Mouse (Mus musculus): Measurements from ENCODE around the gene Scn3a. TPM values are rescaled to one million over a fixed set of nuclear protein-coding genes. Genes with fewer than 3 reads are reported as not detected.
A peak's percentile ranks its signal among the peaks of the same experiment; 100 is the strongest.

Scn3a gene
- polyA plus RNA-seq, 1 experiment from 2014 or later, result 3.5 TPM

DNA sequence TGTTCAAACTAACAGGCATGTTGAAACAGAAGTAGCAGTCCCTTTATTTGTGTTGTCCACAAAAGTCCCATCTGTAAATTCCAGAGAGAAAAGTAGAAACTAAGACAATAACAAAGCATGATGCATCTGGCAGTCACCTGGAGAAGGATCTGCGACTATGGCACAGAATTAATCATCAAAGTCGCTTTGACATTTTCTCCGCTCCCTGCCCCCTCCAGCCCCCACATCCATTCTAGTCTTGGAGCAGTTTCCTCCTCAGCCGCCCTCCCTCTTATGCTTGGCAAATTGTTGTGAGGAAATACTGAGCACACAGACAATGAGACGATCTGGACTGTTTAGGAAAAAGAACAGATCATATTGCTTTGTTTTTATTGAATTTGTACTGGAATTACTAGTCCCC, 29.0 kb downstream of the Scn3a start:
- no peak overlapping the region for H3K4me2 ChIP-seq (ENCODE audit: low read depth, low read length)
- DNase-seq (ENCODE audit: low spot score), result no peak
- ATAC-seq (ENCODE audit: low read depth), result no peak
- H3K4me3 ChIP-seq (ENCODE audit: low read depth, low read length), result no peak overlapping the region
- H3K4me1 ChIP-seq (ENCODE audit: control insufficient read depth, insufficient read depth, low read length), result no peaks in the 10 kb centered on the region; the same call in 1 of the 2 replicates
- 39% methylated on average over 5 of the region's 5 CpGs for WGBS
- H3K9me3 ChIP-seq (ENCODE audit: control insufficient read depth, low read length), result no peaks in the 10 kb centered on the region
- no peaks in the 10 kb centered on the region for H3K36me3 ChIP-seq (ENCODE audit: control insufficient read depth, insufficient read depth, low read length)
- no peak overlapping the region for H3K9ac ChIP-seq (ENCODE audit: low read depth, low read length)
- H3K27me3 ChIP-seq (replicated peaks; ENCODE audit: control insufficient read depth, insufficient read depth, low read length), result no peaks in the 10 kb centered on the region
- H3K27ac ChIP-seq (replicated peaks; ENCODE audit: low read depth, low read length), result no peak overlapping the region

DNA sequence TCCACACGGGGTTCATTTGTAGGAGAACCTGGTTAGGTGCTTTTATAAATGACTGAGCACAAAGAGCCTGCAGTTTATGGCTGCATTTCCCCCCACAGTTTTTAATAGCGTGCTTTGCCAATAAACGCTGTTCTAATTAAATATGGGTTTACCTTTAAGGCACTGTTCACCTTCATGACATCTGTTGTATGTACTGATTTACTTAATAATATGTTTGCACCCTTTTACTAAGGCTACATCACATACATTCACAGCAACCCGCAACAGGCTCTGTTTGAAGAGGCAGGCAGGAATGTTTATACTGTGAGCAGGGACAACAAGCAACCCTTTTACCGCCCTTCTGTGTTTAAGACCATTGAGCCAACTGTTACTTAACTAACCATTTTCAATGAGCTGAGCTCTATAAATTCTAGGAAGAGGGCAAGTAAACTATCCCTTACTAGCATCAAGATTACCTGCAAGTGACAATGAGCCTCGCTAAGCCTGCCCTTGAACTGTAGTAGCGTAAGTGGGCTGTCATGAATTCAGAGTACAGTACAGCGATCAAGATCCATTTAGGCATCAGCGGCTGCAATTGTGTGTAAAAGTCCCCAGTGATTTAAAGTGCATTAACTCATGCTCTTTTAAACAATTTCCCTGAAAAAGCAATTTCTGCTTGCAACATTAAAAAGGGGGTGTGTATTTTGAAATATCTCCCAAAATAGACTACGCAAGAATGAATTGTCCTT, 35.1 kb downstream of the Scn3a start:
- no peak overlapping the region for H3K9ac ChIP-seq (ENCODE audit: low read depth, low read length)
- no peak for DNase-seq (ENCODE audit: low spot score)
- WGBS, result 74% methylated on average over 10 of the region's 10 CpGs
- ATAC-seq (ENCODE audit: low read depth), result no peak
- no peak overlapping the region for H3K4me3 ChIP-seq (ENCODE audit: low read depth, low read length)
- H3K9me3 ChIP-seq (ENCODE audit: control insufficient read depth, low read length), result no peaks in the 10 kb centered on the region
- no peaks in the 10 kb centered on the region for H3K27me3 ChIP-seq (replicated peaks; ENCODE audit: control insufficient read depth, insufficient read depth, low read length)
- no peaks in the 10 kb centered on the region for H3K36me3 ChIP-seq (ENCODE audit: control insufficient read depth, insufficient read depth, low read length)
- H3K4me1 ChIP-seq (ENCODE audit: control insufficient read depth, insufficient read depth, low read length), result no peaks in the 10 kb centered on the region
- H3K4me2 ChIP-seq (ENCODE audit: low read depth, low read length), result no peak overlapping the region
- H3K27ac ChIP-seq (replicated peaks; ENCODE audit: low read depth, low read length), result no peak overlapping the region

DNA sequence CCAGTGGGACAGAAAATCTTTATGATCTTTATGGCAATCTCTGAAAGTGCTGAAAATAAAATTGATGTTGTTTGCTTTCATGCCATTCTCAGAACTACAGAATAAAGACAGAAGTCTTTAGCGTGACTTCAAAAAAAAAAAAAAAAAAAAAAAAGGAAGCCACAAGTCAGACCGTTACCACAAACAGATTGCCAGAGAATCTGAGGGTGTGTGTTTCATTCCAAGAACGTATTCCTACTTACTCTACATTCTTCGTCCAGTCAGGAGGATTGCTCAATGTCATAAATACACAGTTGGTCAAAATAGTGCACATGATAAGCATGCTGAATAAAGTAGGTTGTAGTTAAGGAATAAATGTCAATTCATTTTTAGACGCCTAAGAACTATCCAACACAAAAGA, 38.3 kb downstream of the Scn3a start:
- peak; percentile 31 for DNase-seq (ENCODE audit: low spot score)

DNA sequence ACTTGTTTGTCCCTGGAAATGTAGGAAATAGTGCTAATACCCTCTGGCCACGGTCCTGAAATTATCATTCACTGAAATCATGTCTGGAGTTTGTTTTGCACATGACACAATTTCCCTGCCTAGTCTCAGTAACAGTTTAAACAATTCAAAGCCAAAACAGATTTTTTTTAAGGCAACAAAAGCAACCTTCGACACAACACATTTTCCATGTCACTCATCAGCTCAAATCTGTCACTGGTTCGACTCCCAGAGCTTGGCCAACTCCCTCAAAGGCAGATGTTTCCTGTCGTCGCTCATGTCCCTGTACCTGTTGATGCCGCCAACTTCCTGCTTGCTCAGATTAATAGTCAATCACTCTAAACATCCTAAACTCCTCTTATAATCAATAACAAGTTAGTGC, 50.7 kb downstream of the Scn3a start:
- WGBS, result 52% methylated on average over 6 of the region's 6 CpGs

More for the DNA sequence above, 38.3 kb downstream of the Scn3a start:
- 46% methylated on average over 5 of the region's 5 CpGs for WGBS
- H3K4me3 ChIP-seq (ENCODE audit: low read depth, low read length), result no peak overlapping the region
- no peaks in the 10 kb centered on the region for H3K9me3 ChIP-seq (ENCODE audit: control insufficient read depth, low read length)
- ATAC-seq (ENCODE audit: low read depth), result no peak
- H3K4me1 ChIP-seq (ENCODE audit: control insufficient read depth, insufficient read depth, low read length), result no peaks in the 10 kb centered on the region
- no peaks in the 10 kb centered on the region for H3K27me3 ChIP-seq (replicated peaks; ENCODE audit: control insufficient read depth, insufficient read depth, low read length)
- no peak overlapping the region for H3K4me2 ChIP-seq (ENCODE audit: low read depth, low read length)
- H3K36me3 ChIP-seq (ENCODE audit: control insufficient read depth, insufficient read depth, low read length), result no peaks in the 10 kb centered on the region
- no peak overlapping the region for H3K9ac ChIP-seq (ENCODE audit: low read depth, low read length)
- H3K27ac ChIP-seq (replicated peaks; ENCODE audit: low read depth, low read length), result no peak overlapping the region

DNA sequence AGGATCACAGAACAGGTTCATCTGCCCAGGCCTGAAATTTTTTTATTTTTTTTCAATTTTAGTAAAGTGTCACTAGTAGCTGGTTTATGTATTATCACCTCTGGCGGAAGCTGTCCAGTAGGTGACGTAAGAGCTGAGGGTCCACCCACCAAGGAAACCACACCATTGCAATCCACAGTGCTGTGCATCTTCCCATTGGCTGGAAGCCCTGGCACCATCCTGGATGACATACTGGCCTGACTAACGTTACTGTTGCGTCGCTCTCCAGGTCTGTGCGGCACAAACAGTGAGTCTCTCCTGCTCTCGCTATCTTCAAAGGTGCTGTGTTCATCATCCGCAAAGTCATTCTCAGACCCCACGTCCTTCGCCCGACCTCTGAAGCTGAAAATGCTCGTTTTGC, 59.2 kb downstream of the Scn3a start:
- H3K36me3 ChIP-seq (ENCODE audit: control insufficient read depth, insufficient read depth, low read length), result no peaks in the 10 kb centered on the region
- no peaks in the 10 kb centered on the region for H3K27me3 ChIP-seq (replicated peaks; ENCODE audit: control insufficient read depth, insufficient read depth, low read length)
- H3K27ac ChIP-seq (replicated peaks; ENCODE audit: low read depth, low read length), result no peak overlapping the region
- no peak overlapping the region for H3K4me2 ChIP-seq (ENCODE audit: low read depth, low read length)
- H3K4me1 ChIP-seq (ENCODE audit: control insufficient read depth, insufficient read depth, low read length), result no peaks in the 10 kb centered on the region
- ATAC-seq (ENCODE audit: low read depth), result no peak
- DNase-seq (ENCODE audit: low spot score), result no peak
- no peaks in the 10 kb centered on the region for H3K9me3 ChIP-seq (ENCODE audit: control insufficient read depth, low read length)
- H3K4me3 ChIP-seq (ENCODE audit: low read depth, low read length), result no peak overlapping the region
- no peak overlapping the region for H3K9ac ChIP-seq (ENCODE audit: low read depth, low read length)
- whole genome bisulfite sequencing, result 80% methylated on average over 12 of the region's 12 CpGs

More for the DNA sequence above, 50.7 kb downstream of the Scn3a start:
- Histone ChIP-seq H3K27me3 (replicated peaks; ENCODE audit: control insufficient read depth, insufficient read depth, low read length) (no peaks in the 10 kb centered on the region), H3K36me3 (ENCODE audit: control insufficient read depth, insufficient read depth, low read length) (no peaks in the 10 kb centered on the region), H3K4me1 (ENCODE audit: control insufficient read depth, insufficient read depth, low read length) (no peaks in the 10 kb centered on the region), H3K9me3 (ENCODE audit: control insufficient read depth, low read length) (no peaks in the 10 kb centered on the region), H3K9ac (ENCODE audit: low read depth, low read length) (no peak overlapping the region), H3K4me2 (ENCODE audit: low read depth, low read length) (no peak overlapping the region), H3K4me3 (ENCODE audit: low read depth, low read length) (no peak overlapping the region), H3K27ac (replicated peaks; ENCODE audit: low read depth, low read length) (no peak overlapping the region)
- DNase-seq (ENCODE audit: low spot score) (no peak), ATAC-seq (ENCODE audit: low read depth) (no peak)

DNA sequence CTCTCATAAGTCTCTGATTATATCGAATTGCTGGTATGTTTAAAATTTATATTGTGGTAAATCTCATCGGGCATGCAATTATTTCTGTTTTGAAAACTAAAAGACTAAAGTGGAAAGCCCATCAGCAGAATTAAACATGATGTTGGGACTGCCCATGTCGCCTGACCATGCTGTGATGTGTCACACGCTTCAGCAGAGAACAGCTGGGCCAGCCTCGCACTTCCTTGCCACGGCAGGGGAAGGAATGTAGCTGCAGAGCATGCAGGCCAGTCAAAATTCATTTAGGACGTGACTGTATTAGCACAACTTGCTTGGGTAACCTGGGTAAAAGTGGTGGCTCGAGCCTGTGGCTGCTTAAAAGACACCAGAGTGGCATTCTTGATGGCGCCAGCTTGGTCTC, 77.0 kb downstream of the Scn3a start:
- Histone ChIP-seq H3K9me3 (ENCODE audit: control insufficient read depth, low read length) (no peaks in the 10 kb centered on the region), H3K4me3 (ENCODE audit: low read depth, low read length) (no peak overlapping the region), H3K27ac (replicated peaks; ENCODE audit: low read depth, low read length) (no peak overlapping the region), H3K27me3 (replicated peaks; ENCODE audit: control insufficient read depth, insufficient read depth, low read length) (no peaks in the 10 kb centered on the region), H3K4me1 (ENCODE audit: control insufficient read depth, insufficient read depth, low read length) (no peaks in the 10 kb centered on the region), H3K4me2 (ENCODE audit: low read depth, low read length) (no peak overlapping the region), H3K36me3 (ENCODE audit: control insufficient read depth, insufficient read depth, low read length) (no peaks in the 10 kb centered on the region), H3K9ac (ENCODE audit: low read depth, low read length) (no peak overlapping the region)
- WGBS, result 59% methylated on average over 9 of the region's 9 CpGs
- ATAC-seq (ENCODE audit: low read depth) (no peak), DNase-seq (ENCODE audit: low spot score) (peak; percentile 17)

DNA sequence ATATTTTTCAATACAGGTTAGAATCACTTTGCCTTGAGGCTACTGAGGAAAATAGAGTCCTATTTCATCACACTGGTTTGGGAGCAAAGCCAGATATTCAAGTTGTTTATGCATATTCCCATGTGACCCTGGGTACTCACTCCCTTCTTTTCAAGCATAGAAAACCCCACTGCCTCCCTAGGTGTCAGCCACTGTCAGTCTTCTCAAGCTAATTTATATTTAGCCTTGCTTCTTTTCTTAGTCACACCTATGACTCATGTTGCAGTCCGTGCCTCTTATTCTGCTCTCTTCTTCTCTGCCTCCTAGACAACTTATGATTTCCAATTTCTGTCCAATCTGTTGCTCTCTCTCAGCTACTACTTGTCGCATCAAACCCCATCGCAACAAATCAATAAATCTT, 84.0 kb downstream of the Scn3a start:
- peak; percentile 56 for DNase-seq (ENCODE audit: low spot score)
- no peak overlapping the region for H3K4me3 ChIP-seq (ENCODE audit: low read depth, low read length)
- no peaks in the 10 kb centered on the region for H3K36me3 ChIP-seq (ENCODE audit: control insufficient read depth, insufficient read depth, low read length)
- no peaks in the 10 kb centered on the region for H3K4me1 ChIP-seq (ENCODE audit: control insufficient read depth, insufficient read depth, low read length)
- H3K9me3 ChIP-seq (ENCODE audit: control insufficient read depth, low read length), result no peaks in the 10 kb centered on the region
- H3K4me2 ChIP-seq (ENCODE audit: low read depth, low read length), result no peak overlapping the region
- H3K27ac ChIP-seq (replicated peaks; ENCODE audit: low read depth, low read length), result no peak overlapping the region
- no peak overlapping the region for H3K9ac ChIP-seq (ENCODE audit: low read depth, low read length)
- 69% methylated on average over 3 of the region's 3 CpGs for WGBS
- ATAC-seq (ENCODE audit: low read depth), result no peak; the same call in 1 of the 2 replicates
- H3K27me3 ChIP-seq (replicated peaks; ENCODE audit: control insufficient read depth, insufficient read depth, low read length), result no peaks in the 10 kb centered on the region

DNA sequence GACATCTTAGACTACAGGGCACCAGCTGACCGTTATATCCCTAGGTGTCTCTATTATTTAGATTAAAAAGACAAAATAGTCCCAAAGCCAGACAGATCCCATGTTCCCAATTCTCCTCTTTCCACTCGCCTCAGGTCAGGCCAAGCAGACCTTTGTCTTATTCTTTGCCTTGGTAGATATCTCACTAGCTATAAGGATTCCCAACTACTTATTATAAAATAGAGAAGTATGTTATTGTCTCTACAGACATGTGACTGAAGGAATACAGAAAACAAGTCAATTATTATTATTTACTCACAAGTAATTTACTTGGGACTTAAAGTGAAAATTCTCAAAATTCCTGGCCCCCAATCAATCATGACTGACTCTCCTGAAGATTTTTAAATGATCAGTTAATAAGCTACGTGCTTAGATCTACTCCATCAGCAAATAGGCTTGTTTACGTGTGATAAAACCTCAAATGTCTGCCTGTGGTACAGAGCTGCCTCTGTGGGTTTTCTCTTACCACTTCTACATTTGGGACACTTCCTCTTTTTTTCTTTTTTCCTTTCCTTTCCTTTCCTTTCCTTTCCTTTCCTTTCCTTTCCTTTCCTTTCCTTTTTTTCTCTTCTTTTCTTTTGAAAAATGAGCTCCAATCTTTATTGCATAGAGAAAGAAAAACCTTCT, 86.3 kb downstream of the Scn3a start:
- no peaks in the 10 kb centered on the region for H3K4me1 ChIP-seq (ENCODE audit: control insufficient read depth, insufficient read depth, low read length)
- ATAC-seq (ENCODE audit: low read depth) (no peak), DNase-seq (ENCODE audit: low spot score) (no peak)
- H3K27me3 ChIP-seq (replicated peaks; ENCODE audit: control insufficient read depth, insufficient read depth, low read length), result no peaks in the 10 kb centered on the region
- H3K27ac ChIP-seq (replicated peaks; ENCODE audit: low read depth, low read length), result no peak overlapping the region
- WGBS, result 88% methylated on average over 4 of the region's 4 CpGs
- no peaks in the 10 kb centered on the region for H3K9me3 ChIP-seq (ENCODE audit: control insufficient read depth, low read length)
- H3K9ac ChIP-seq (ENCODE audit: low read depth, low read length), result no peak overlapping the region
- H3K36me3 ChIP-seq (ENCODE audit: control insufficient read depth, insufficient read depth, low read length), result no peaks in the 10 kb centered on the region
- H3K4me2 ChIP-seq (ENCODE audit: low read depth, low read length), result no peak overlapping the region
- no peak overlapping the region for H3K4me3 ChIP-seq (ENCODE audit: low read depth, low read length)
